Mouse (Mus musculus): ENCODE measurements around the gene Ndel1.
"Not testable (repeated sequence)": the region's sequence is repeated elsewhere in the genome, so short reads cannot be mapped to it uniquely, and the experiment has no call there.

DNA sequence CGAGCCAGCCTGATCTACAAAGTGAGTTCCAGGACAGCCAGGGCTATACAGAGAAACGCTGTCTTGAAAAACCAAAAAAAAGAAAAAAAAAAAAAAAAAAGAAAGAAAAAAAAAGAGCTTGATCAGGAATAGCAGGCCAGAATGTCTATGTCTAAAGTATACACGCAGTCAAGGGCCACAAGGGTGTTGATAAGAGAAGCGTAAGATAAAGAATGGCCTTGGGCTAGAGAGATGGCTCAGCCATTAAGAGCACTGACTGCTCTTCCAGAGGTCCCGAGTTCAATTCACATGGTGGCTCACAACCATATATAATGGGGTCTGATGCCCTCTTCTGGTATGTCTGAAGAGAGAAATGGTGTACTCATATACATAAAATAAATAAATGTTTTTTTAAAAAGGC, 40.1 kb downstream of the Ndel1 start:
- TF ChIP-seq CTCF (IDR thresholded peaks at IDR 0.05; ENCODE audit: control insufficient read depth, insufficient read depth, insufficient read length); MAX (IDR thresholded peaks at IDR 0.05); CEBPB (IDR thresholded peaks at IDR 0.05; ENCODE audit: low read depth): not testable (repeated sequence)

All from C2C12 (cell line).